Mouse (Mus musculus) layer of hippocampus, adult 18-20 months (tissue): ENCODE data around the gene Bcl2a1d. TPM values are rescaled to one million over a fixed set of nuclear protein-coding genes. Genes with fewer than 3 reads are reported as not detected.
"Not testable (repeated sequence)": the region's sequence is repeated elsewhere in the genome, so short reads cannot be mapped to it uniquely, and the experiment has no call there.

Experiments
- DNase-seq, 2 experiments: peaks; one replicate each; pipeline ENCODE4 v3.0.0; 2022; ENCODE audit warnings: low spot score in 2 of 2
- total RNA-seq, 2 experiments: library from RNA; stranded (reverse); gene quantifications; 2 replicates each; pipeline ENCODE4 v1.2.3; 2021

Bcl2a1d gene
- total RNA-seq, 2 experiments from 2014 or later, result not detected

- DNase-seq, result not testable (repeated sequence)
Measured at GRCm38 (mm10) chr9:88698746-88699145, 33.0 kb downstream of the Bcl2a1d start.

- DNase-seq, result not testable (repeated sequence)
Measured at GRCm38 (mm10) chr9:88691307-88691706, 40.4 kb downstream of the Bcl2a1d start.

- DNase-seq, result not testable (repeated sequence)
Measured at GRCm38 (mm10) chr9:88689451-88689850, 42.3 kb downstream of the Bcl2a1d start.

- DNase-seq, result not testable (repeated sequence)
Measured at GRCm38 (mm10) chr9:88686719-88687118, 45.0 kb downstream of the Bcl2a1d start.

Other genes starting within 250 kb of the Bcl2a1d start
- gene Syncrip, start 249.3 kb downstream of the Bcl2a1d start, total RNA-seq, result 10 to 100 TPM; 58.9 to 60.3 TPM
- gene Zfp949, start 183.9 kb downstream of the Bcl2a1d start, total RNA-seq, result 10 to 100 TPM; 22.3 to 23.9 TPM
- under 1 TPM; 0.71 to 0.72 TPM for gene Trim43a, start 151.0 kb downstream of the Bcl2a1d start, total RNA-seq
- 10 to 100 TPM; 26.9 to 30.5 TPM for gene Mthfsl, start 11.6 kb downstream of the Bcl2a1d start, total RNA-seq
- under 1 TPM in 1 of 2 experiments, not detected in 1; 0.23 TPM for gene Trim43c, start 107.2 kb upstream of the Bcl2a1d start, total RNA-seq
- not detected for gene Bcl2a1a, start 225.0 kb upstream of the Bcl2a1d start, total RNA-seq